Mouse (Mus musculus): ENCODE measurements at regions not wholly inside any gene's neighbourhood (a gene's known extent, or its start where the extent isn't known, plus 50 kb on each side); places are given as distances from the start of the nearest gene placed in this dataset.

- DNase-seq (ENCODE audit: low spot score): no peak
Observed at GRCm38 (mm10) chr1:77754326-77754725, 239.4 kb upstream of the Epha4 start.

- DNase-seq (ENCODE audit: low spot score): no peak
Observed at GRCm38 (mm10) chr1:77748483-77749465, 233.9 kb upstream of the Epha4 start.

DNA sequence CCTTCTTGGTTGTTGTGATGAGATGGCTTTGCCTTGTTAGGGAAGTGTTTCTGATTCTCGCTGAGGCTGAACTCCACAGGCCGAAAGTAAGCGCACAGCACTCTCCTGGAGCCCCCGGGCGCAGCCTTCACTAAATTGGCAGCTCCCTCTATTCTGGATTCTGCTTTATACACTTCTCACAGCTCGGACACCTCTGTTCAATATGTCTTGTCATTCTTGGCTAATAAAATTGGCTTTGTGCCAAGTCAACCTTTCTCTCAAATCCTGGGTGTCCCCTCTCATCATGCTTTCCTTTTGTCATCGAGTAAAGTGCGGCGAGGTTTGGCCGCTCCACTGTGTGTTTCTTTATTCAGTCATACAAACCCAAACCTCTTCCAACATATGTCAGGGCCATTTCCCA is 217.2 kb upstream of the Epha4 start:
- no peak for DNase-seq (ENCODE audit: low spot score)

- no peak for DNase-seq (ENCODE audit: low spot score)
Observed at GRCm38 (mm10) chr1:77727561-77727960, 212.7 kb upstream of the Epha4 start.

GRCm38 (mm10) chr1:77723246-77723645 is 208.4 kb upstream of the Epha4 start:
- DNase-seq (ENCODE audit: low spot score): no peak

- no peak for DNase-seq (ENCODE audit: low spot score)
Observed at GRCm38 (mm10) chr1:77720859-77721258, 206.0 kb upstream of the Epha4 start.

GRCm38 (mm10) chr1:77713001-77713400 is 198.1 kb upstream of the Epha4 start:
- DNase-seq (ENCODE audit: low spot score): no peak

DNA sequence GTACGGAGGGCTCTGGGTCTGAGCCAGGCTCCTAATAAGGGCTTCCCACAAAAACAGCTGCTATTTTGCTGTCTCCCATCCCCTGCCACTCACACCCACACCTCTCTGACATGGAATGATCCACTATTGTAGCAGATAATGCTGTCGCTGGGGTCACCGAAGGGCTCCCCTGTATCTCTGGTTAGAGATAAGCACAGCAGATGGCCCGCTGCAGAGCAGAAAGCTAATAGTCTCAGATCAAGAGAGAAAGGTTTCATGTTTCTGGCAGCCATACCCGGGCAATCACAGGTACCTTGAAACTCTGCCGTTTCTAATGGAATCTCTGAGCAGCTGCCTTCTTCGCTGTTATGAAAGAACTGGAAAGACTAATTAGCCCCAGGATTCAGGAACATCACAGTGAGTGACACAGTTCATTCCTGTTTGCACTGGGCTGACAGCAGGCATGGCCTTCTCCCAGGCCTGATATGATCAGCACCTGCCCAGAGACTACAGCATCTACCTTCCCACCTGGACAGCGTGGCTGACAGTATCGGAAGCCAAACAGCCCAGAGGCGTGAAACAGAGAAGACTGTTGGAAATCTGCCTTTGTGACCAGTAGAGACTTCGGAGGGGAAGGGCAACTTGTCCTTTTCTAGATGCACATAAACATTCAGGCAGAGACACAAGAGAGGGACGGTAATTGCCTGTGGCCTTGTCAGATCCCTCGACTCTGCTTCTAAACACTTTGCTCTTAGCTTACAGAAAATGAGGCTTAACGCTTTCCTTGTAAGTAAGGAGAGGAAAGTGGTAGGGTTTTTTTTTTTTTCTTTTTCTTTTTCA is 193.5 kb upstream of the Epha4 start:
- DNase-seq (ENCODE audit: low spot score): peak; percentile 2

DNA sequence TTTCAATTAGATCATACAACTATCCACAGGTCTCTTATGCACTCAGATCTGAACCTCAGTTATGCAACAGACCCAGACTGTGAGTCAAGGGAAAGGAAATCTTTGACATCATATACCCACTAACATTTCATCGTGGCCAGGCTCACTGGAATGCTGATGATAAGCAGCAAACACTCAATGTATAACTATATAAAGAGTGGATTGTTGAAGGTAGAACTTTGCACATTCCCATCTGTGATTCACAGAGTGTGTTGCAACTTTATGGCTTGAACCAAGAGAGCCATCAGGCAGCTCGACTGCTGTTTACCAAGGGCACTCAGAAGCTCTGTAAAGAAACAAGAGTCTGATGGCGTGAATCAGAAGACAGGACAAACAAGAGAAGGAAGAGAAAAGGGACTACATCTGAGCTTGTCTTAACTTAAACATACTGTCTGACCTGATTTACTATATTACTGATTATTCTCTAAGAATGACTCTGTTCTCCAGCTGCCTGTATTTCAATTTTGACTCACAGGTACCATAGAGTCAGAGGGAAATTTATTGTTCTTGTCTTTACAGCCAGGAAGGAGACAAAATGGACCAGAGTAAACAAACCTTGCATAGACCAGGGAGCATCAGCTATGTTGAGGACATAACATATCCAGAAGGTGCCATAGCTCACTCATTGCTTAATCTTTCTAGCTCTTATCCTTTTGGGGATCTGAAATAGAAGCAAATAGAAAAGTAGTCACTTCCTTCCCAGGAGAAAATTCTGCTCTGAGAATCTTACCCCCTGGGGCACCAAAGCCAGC is 180.5 kb upstream of the Epha4 start:
- DNase-seq (ENCODE audit: low spot score): no peak

DNA sequence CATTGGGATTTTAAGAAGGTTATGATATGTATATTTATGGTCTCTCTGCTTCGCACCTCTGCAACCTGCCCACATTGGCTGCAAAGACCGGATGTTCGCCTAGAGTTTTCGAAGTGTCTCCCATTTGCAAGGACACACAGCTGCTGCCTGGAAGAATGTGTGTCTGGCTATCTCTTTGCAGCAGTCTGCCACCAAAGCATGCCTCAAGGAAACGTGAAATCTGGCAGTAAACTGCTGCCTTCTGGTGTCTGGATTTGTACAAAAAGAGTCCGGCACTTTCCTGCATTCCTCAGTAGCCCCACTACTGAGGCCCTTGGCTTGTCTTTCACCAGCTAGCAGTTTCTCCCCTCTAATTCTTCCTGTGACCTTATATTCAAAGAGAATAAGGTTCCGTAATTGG is 148.5 kb upstream of the Epha4 start:
- no peak for DNase-seq (ENCODE audit: low spot score)

DNA sequence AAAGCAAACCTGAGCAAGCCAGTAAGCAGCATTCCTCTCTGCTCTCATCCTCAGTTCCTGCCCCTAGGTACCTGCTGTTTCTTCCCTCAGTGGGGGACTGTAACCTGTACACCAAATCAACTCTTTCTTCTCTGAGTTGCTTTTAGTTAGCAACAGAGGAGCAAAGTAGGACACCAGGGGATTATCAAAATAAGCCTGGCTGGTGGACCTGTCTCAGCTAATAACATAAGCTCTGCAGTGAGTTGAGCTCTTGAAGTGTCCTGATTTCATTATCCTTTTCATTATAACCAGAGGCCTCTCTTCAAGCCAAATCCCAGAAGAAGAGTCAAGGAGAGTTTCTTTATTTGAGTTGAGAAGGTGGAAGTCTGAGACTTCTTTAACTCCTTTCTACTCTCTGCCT is 145.5 kb upstream of the Epha4 start:
- no peak for DNase-seq (ENCODE audit: low spot score)

- DNase-seq (ENCODE audit: low spot score): no peak
Observed at GRCm38 (mm10) chr1:77637025-77637424, 122.1 kb upstream of the Epha4 start.

GRCm38 (mm10) chr1:77629496-77630281 is 114.8 kb upstream of the Epha4 start:
- no peak for DNase-seq (ENCODE audit: low spot score)

DNA sequence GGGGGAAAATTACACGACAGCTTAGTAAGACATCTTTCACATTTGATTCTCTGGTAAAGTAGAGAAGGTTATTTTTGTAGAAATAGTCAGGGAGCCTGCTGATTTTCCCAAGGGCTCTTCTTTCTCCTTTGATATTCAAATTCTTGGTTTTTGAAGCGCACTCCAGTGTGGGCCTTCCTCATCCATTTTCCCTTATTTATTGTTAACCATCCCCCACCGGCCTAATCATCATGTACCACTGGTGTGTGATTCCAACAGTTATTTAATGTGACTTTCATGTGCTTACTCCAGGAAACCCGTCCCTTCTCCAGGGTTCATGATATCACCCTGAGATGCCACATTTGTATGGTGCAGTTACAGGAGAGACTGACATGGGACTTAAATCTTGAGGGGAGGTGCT is 114.0 kb upstream of the Epha4 start:
- DNase-seq (ENCODE audit: low spot score): no peak

- no peak for DNase-seq (ENCODE audit: low spot score)
Observed at GRCm38 (mm10) chr1:77617490-77617889, 102.6 kb upstream of the Epha4 start.

- no peak for DNase-seq (ENCODE audit: low spot score)
Observed at GRCm38 (mm10) chr1:77600509-77600908, 85.6 kb upstream of the Epha4 start.

- DNase-seq (ENCODE audit: low spot score): no peak
Observed at GRCm38 (mm10) chr1:77592649-77593048, 77.8 kb upstream of the Epha4 start.

DNA sequence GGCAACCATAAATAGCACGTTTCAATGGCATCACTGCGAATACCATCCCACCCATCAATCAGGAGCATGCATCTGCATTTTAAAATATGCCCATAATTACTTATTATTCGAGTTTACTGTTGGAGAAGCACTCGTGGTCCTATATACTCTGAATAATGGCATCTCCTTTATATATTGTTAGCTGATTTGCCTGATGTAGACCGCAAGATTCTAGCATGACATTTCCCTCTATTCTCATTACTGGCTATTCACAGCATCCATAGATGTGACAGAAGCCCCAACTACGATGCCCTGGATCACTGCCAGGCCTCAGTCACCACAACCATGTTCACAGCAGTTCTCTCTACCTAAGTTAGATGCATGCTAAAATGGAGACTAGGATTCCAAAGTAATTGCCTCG is 77.4 kb upstream of the Epha4 start:
- no peak for DNase-seq (ENCODE audit: low spot score)

DNA sequence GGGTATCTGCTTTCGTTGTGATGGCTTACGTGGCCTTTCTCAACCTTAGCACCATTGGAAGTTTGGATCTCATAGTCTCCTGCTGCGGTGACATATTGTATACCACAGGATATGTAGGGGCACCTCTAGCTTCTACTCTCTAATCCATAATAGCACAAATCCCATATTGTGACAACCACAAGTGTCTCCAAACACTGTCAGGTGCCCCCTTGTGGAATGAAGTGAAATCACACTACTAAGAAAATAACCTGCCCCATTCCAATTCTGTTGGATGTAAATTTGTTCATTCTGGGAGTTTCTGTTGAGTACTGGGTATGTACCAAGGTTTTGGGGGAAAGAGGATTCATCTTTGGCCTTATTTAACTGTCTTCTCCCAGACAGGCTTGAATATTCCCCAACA is 74.5 kb upstream of the Epha4 start:
- DNase-seq (ENCODE audit: low spot score): no peak

GRCm38 (mm10) chr1:77585520-77585919 is 70.6 kb upstream of the Epha4 start:
- no peak for DNase-seq (ENCODE audit: low spot score)

DNA sequence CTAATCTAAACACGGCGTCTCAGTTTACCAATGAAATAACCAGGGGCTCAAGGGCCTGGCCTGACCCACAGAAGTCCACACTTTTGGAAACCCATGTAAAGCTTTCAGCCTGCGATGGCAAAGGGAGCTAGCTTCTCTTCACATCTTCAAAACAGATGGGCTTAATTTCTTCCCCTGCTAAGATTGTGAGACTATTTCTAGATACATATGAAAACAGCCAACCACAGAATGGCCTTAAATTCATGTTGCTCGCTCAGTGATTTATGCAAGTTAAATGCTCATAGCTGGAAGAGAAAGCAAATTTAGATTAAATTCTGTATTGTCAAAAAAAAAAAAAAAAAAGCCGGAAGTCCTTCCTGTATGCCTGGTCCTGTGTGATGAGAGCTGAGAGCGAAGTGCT is 53.2 kb upstream of the Epha4 start:
- no peak for DNase-seq (ENCODE audit: low spot score)
